Mouse (Mus musculus): ENCODE data around the gene Nos3. TPM values are rescaled to one million over a fixed set of nuclear protein-coding genes. Genes with fewer than 3 reads are reported as not detected.

Nos3 gene
- polyA plus RNA-seq, 1 experiment from 2014 or later = 7.6 TPM

DNA sequence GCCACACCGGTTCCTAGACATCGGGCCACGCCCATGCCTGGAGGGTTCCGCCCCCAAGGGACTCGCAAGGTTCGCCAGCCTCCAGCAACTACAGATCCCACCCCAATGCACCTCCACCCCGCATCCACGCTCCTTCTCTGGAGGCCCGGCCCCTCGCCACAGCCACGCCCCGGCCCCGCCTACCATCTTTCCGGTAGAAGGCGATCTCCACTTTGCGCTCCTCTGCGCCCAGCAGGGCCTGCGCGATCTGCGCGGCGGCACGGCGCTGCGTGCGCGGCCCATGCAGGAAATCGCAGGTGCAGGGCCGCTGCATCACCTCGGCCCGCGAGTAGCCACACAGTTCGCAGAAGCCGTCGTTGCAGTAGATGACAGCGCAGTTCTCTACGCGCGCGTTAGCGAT is 16.5 kb upstream of the Nos3 start:
- Histone ChIP-seq H3K4me1 (peaks cover 88% of the 10 kb centered on the region), H3K27me3 (ENCODE audit: poor library complexity, severe bottlenecking) (peaks cover 84% of the 10 kb centered on the region)

DNA sequence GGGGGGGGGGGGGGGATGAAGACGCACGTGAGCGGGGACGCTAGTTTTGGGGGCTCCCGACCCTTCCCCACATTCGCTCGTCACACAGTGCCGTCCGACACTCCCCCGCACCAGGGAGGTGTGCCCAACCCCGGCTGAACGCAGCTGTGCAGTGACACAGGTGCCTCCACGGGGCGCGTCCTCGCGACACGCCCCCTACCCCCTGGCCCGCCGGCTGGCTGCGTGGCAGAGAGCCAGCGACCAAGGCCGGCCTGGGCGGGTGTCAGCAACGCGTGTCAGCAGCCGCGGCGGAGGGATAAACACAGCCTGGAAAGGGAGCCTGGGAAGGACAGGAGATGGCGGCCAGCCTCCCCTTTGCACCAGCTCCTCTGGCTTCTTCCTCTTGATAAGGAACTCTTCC is 16.1 kb upstream of the Nos3 start:
- H3K9me3 ChIP-seq = no peaks in the 10 kb centered on the region
- H3K27ac ChIP-seq = peak overlapping the region; percentile 11
- H3K4me1 ChIP-seq = peaks cover 88% of the 10 kb centered on the region
- 1% methylated on average over 26 of the region's 30 CpGs for WGBS
- peak overlapping the region; percentile 59 for H3K4me3 ChIP-seq
- DNase-seq (ENCODE audit: extremely low spot score, low spot score) = no peak
- H3K36me3 ChIP-seq (replicated peaks) = no peaks in the 10 kb centered on the region
- H3K27me3 ChIP-seq (ENCODE audit: poor library complexity, severe bottlenecking) = peaks cover 88% of the 10 kb centered on the region

More for the DNA sequence above, 16.5 kb upstream of the Nos3 start:
- Histone ChIP-seq H3K36me3 (replicated peaks) (no peaks in the 10 kb centered on the region), H3K4me3 (peak overlapping the region; percentile 59), H3K27ac (peak overlapping the region; percentile 11), H3K9me3 (no peaks in the 10 kb centered on the region)
- under 1% methylated on average over 41 of the region's 41 CpGs for WGBS
- DNase-seq (ENCODE audit: extremely low spot score, low spot score) = peak; percentile 71

DNA sequence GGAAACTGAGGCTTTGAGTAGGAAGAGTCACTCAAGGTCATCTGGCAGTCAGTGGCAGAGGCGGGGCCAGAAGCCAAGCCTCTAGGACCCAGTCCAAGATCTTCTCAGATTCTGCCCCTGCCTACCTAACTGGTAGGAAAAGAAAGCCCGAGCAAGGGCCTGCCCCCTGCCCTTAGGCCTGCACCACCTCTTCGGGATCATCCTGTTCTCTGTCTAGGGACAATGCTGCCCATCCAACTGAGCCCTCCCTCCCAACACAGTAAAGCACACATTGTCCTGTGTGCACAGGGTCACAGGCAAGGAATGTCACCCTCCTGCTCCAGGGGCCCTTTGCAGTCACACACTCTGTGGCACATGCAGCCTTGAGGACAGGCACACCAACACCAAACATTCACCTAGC is 14.5 kb upstream of the Nos3 start:
- peak overlapping the region; percentile 77 for H3K4me3 ChIP-seq
- no peak overlapping the region for H3K27ac ChIP-seq
- 49% methylated on average over 3 of the region's 3 CpGs for WGBS
- peaks cover 98% of the 10 kb centered on the region for H3K27me3 ChIP-seq (ENCODE audit: poor library complexity, severe bottlenecking)
- H3K4me1 ChIP-seq = peaks cover 78% of the 10 kb centered on the region
- no peak for DNase-seq (ENCODE audit: extremely low spot score, low spot score)
- no peaks in the 10 kb centered on the region for H3K9me3 ChIP-seq
- no peaks in the 10 kb centered on the region for H3K36me3 ChIP-seq (replicated peaks)

DNA sequence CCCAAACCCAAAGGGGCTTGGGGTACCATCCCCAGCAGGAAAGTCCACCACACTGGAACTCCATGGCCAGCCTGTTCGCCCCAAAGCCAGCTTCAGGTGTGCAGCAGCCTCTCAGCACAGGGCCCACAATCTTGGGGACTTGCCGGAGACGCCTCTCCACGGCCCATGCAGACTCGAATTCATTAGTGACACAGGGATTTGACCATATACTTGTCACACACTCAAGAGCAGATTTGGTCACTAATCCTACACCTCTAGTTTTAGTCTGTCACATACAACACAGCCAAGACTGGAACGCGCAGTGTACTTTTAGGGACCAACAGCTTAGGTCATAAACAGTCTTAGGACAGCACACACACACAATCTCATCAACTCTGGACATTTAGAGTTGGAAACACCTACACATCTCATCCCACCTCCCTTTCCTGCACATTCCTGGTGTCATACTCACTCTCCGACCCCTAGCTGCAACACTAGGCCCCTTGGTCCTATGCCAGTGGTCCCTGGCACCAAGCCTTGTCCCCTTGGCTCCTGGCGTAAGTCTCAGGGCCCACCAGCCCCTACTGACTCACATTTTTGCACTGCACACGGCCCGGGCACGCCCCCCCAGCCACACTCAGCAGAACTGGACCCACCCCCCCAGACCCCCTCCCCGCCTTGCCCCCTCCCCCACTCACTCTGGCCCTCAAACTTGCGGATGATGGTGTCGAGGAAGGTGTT is 13.9 kb upstream of the Nos3 start:
- Histone ChIP-seq H3K27ac (peak overlapping the region; percentile 86), H3K4me1 (peaks cover 72% of the 10 kb centered on the region), H3K36me3 (replicated peaks) (no peaks in the 10 kb centered on the region), H3K4me3 (peak overlapping the region; percentile 77), H3K27me3 (ENCODE audit: poor library complexity, severe bottlenecking) (peaks cover 93% of the 10 kb centered on the region), H3K9me3 (no peaks in the 10 kb centered on the region)
- no peak for DNase-seq (ENCODE audit: extremely low spot score, low spot score)
- WGBS = 35% methylated on average over 15 of the region's 15 CpGs

DNA sequence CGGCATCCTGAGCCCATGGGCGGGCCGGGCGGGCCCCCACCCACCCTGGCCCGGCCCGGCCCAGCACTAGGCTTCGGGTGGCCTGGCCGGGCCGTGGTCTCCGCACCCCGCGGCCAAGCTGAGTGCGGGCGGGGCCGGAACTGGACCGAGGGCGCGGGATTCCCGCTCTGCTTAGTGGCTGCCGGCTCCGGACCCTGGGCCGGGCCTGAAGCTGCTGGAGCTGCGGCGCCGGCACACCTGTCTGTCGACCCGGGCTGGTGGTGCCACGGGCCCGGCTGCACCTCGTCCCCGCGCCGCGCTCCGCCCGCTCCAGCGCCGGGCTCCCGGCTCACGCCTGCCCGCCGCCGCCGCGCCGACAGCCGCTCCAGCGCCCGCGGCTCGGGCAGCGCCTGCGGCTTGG is 13.3 kb upstream of the Nos3 start, which contains the start of gene Kcnh2:
Gene Kcnh2, minus strand, starts transcription at position 327 of the 400 bp plus-strand sequence.
- no peak for DNase-seq (ENCODE audit: extremely low spot score, low spot score)
- H3K27ac ChIP-seq = peak within 1 kb of the TSS; percentile 86
- no peaks in the 10 kb centered on the region for H3K36me3 ChIP-seq (replicated peaks)
- peaks cover 87% of the 10 kb centered on the region for H3K27me3 ChIP-seq (ENCODE audit: poor library complexity, severe bottlenecking)
- WGBS = under 1% methylated on average over 51 of the region's 53 CpGs
- peaks cover 72% of the 10 kb centered on the region for H3K4me1 ChIP-seq
- peak within 1 kb of the TSS; percentile 77 for H3K4me3 ChIP-seq
- no peaks in the 10 kb centered on the region for H3K9me3 ChIP-seq

DNA sequence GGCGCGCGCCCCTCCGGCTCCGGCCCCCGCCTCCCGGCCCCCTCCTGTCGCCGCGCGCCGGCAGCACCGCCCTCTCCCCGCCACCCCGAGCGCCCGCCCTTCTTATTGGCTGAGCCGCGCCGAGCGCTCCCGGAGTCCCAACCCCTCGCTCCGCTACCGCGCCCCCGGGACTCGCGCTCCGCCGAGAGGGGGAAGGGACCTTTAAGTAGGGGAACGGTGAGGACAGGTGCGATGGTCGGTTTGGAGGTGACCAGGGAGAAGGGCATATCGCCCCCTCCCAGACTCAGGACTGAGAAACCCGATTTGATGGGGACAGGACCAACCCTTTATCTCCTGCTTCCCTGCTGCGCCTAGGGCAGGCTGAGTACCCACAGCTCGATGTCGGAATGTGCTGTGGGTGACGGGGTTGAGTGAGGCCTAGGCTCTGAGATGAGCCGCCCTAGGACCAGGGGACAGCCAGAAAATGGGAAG is 12.9 kb upstream of the Nos3 start:
- Histone ChIP-seq H3K9me3 (no peaks in the 10 kb centered on the region), H3K27ac (peak overlapping the region; percentile 86), H3K4me1 (peaks cover 72% of the 10 kb centered on the region), H3K4me3 (peak overlapping the region; percentile 77), H3K36me3 (replicated peaks) (no peaks in the 10 kb centered on the region), H3K27me3 (ENCODE audit: poor library complexity, severe bottlenecking) (peaks cover 83% of the 10 kb centered on the region)
- peak; percentile 87 for DNase-seq (ENCODE audit: extremely low spot score, low spot score)
- 1% methylated on average over 41 of the region's 41 CpGs for WGBS

DNA sequence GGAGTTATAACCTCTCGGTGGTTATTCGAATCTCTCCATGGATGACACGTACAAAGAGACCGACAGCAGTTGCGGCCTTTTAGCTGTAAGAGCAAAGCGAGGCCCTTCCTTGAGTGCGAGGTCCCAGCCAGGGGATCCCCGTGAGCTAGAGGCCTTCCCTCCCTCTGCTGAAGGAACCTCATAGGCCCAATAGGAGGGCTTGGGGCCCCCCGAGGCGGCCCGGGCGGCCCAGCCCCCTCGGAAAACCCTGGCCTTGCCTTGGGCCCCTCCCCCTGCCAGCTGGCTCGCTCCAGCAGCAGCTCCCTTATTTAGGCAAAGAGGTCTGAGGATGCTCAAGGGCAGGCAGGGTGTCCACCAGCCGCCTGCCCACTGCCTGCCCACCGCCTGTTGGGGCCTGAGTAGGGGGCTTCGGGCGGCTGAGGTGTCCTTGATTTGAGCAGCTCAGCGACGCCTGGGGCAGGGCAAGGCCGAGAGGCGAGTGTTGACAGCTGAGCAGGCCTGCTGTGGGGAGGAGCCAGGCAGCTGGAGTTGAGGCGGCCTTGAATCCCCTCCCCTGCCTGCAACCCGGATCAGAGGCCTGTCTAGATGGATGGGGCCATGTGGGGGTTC is 12.3 kb upstream of the Nos3 start:
- Histone ChIP-seq H3K27ac (peak overlapping the region; percentile 86), H3K4me3 (peak overlapping the region; percentile 77), H3K9me3 (no peaks in the 10 kb centered on the region), H3K36me3 (replicated peaks) (no peaks in the 10 kb centered on the region), H3K27me3 (ENCODE audit: poor library complexity, severe bottlenecking) (peaks cover 76% of the 10 kb centered on the region), H3K4me1 (peaks cover 68% of the 10 kb centered on the region)
- DNase-seq (ENCODE audit: extremely low spot score, low spot score) = peak; percentile 60
- under 1% methylated on average over 24 of the region's 24 CpGs for WGBS

DNA sequence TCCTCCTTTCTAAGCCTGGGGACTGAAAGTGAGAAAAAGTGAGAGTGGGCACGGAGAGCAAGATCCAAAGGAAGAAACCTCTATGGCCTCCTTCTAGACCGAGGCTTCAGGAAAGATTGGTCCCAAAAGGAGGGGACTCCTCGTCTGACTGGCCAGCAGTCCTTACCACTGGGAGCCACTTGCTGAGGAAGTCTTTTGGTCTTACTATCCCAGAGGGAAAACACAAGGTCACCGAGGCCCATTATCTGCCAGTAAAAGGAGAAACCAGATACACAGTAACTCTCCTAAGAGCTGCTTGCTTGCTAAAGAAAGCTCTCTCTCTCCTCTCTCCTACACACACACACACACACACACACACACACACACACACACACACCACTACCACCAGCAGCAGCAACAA is 11.3 kb upstream of the Nos3 start:
- H3K4me3 ChIP-seq = 0 out of 2 replicates have a peak overlapping the region, but pooled peaks have one; percentile 77
- peak overlapping the region; percentile 86 for H3K27ac ChIP-seq
- peaks cover 67% of the 10 kb centered on the region for H3K27me3 ChIP-seq (ENCODE audit: poor library complexity, severe bottlenecking)
- H3K36me3 ChIP-seq (replicated peaks) = no peaks in the 10 kb centered on the region
- H3K4me1 ChIP-seq = peaks cover 58% of the 10 kb centered on the region
- DNase-seq (ENCODE audit: extremely low spot score, low spot score) = no peak
- H3K9me3 ChIP-seq = no peaks in the 10 kb centered on the region
- WGBS = 29% methylated on average over 4 of the region's 4 CpGs

DNA sequence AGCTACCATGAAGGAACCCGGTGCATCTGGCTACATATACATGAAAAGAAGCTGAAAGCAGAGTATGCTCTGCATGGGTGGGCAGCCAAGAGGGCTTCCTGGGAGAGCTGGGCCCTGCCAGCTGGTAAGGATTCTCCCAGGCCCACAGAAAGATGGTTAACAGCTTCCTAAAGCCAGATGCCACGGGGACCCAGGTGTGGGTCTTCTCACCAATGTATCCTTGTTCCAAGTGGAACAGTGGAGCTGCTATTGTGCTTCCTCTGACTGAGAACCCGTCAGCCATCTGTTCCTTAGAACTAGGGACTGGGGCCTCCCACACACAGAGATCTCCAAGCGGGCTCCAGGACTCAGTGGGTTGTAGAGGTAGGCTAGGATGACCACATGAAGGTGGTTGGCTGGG is 7.8 kb upstream of the Nos3 start:
- peaks cover 24% of the 10 kb centered on the region for H3K4me1 ChIP-seq
- no peaks in the 10 kb centered on the region for H3K36me3 ChIP-seq (replicated peaks)
- DNase-seq (ENCODE audit: extremely low spot score, low spot score) = no peak
- 69% methylated on average over 4 of the region's 4 CpGs for WGBS
- H3K27me3 ChIP-seq (ENCODE audit: poor library complexity, severe bottlenecking) = peaks cover 34% of the 10 kb centered on the region
- H3K27ac ChIP-seq = no peak overlapping the region
- no peak overlapping the region for H3K4me3 ChIP-seq
- no peaks in the 10 kb centered on the region for H3K9me3 ChIP-seq

DNA sequence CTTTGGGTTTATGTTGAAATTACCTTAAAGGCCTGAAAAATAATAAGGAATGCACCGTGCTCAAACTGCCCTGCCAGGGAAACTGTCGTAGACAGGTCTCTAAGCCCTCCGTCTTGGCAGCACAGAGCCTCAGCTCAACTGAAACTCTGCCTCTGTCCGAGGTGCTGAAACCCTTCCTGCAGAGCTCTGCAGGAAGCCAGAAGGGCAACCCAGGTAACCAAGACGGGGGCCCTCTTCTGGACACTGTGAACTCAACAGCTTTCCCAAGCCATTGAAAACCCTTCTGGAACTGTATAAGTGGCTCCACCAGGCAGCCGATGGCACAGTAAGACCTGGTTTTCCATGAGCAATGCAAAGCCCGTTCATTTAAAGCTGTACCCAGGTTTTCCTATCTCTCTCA is 7.1 kb upstream of the Nos3 start:
- DNase-seq (ENCODE audit: extremely low spot score, low spot score) = peak; percentile 82
- Histone ChIP-seq H3K4me1 (peaks cover 17% of the 10 kb centered on the region), H3K36me3 (replicated peaks) (no peaks in the 10 kb centered on the region), H3K9me3 (no peaks in the 10 kb centered on the region), H3K27me3 (ENCODE audit: poor library complexity, severe bottlenecking) (peaks cover 27% of the 10 kb centered on the region), H3K27ac (no peak overlapping the region), H3K4me3 (no peak overlapping the region)
- WGBS = 13% methylated on average over 7 of the region's 7 CpGs

DNA sequence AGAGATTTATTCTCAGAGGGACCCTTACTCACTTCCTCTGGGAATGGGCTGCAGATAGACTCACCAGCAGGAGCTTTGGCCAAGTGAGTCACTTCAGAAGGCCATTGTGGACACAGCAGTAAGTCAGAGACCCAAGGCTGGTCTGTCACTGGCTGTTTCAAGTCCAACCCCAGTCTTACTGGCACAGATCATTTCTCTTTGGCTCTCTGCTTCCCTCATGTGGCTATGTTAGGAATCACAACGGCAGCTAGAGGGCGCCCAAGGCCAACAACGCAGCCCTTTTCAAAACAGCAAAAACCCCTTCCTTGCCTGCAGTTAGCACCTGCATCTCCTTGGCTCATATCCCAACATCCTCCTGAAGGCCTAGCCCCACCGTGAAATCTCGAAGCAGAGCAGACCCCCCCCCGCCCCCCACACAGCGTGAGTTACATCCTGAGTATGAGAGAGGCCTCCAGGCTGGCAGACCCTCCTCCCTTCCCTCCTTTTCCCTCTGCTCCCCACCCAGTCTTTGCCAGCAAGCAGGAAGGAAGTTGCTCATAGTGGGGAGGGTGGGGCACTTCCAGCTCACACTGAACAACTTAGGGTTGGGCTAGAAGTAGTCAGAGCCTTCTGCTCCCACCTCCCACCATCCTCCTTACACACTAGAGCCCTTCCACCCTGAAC is 3.7 kb upstream of the Nos3 start:
- Histone ChIP-seq H3K36me3 (replicated peaks) (no peaks in the 10 kb centered on the region), H3K4me3 (no peak overlapping the region), H3K9me3 (no peaks in the 10 kb centered on the region), H3K4me1 (peaks cover 17% of the 10 kb centered on the region), H3K27ac (no peak overlapping the region), H3K27me3 (ENCODE audit: poor library complexity, severe bottlenecking) (no peaks in the 10 kb centered on the region)
- DNase-seq (ENCODE audit: extremely low spot score, low spot score) = peak; percentile 83
- WGBS = 2% methylated on average over 7 of the region's 7 CpGs

DNA sequence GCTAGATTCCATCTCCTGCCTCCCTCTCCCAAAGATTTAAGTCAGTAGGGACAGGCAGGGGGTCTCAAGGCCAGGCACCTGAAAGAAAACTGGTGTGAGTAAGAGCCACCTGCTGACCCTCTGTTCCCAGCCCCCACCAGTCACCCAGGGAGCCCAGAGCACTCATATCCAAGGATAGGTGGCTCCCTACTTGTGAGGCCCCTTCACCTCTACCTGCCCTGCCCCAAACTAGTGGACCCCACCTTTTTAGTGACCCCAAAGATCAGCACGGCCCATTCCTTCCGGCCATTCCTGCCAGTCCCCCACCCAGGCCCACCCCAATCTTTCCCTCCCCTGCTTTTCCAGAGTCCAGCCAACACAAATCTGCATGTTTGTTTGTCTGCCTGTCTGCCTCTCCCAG is 1.1 kb upstream of the Nos3 start:
- Histone ChIP-seq H3K27me3 (ENCODE audit: poor library complexity, severe bottlenecking) (no peaks in the 10 kb centered on the region), H3K9me3 (no peaks in the 10 kb centered on the region), H3K36me3 (replicated peaks) (no peaks in the 10 kb centered on the region), H3K4me1 (peaks cover 17% of the 10 kb centered on the region), H3K27ac (no peak overlapping the region), H3K4me3 (no peak overlapping the region)
- DNase-seq (ENCODE audit: extremely low spot score, low spot score) = no peak
- WGBS = 55% methylated on average over 2 of the region's 2 CpGs

DNA sequence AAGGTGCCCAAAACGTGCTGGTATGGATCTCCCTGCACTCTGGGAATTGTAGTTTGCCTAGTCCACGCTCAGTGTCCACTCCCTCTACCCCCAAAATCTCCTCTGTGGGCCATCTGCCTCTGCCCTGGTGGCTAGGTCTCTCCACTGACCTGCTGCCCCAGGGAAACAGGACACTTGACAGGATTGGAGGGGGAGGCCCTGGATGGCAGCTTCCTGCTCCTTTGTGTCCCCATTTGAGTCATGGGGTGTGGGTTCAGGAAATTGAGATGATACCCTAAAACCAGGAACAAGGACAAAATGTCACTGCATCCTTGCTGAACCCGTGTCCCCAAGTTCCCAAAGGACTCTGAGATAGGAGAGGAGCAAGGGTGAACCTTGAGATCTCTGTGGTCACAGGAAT is 549 bp upstream of the Nos3 start:
- H3K4me1 ChIP-seq = peaks cover 17% of the 10 kb centered on the region
- no peaks in the 10 kb centered on the region for H3K9me3 ChIP-seq
- no peaks in the 10 kb centered on the region for H3K27me3 ChIP-seq (ENCODE audit: poor library complexity, severe bottlenecking)
- DNase-seq (ENCODE audit: extremely low spot score, low spot score) = no peak
- no peak overlapping the region for H3K4me3 ChIP-seq
- H3K27ac ChIP-seq = peak overlapping the region; percentile 69; the same call in 1 of the 2 replicates
- H3K36me3 ChIP-seq (replicated peaks) = no peaks in the 10 kb centered on the region
- 62% methylated on average over 3 of the region's 3 CpGs for WGBS

Measured in forebrain, embryonic 10.5 days (tissue).